Mouse (Mus musculus) c-Kit-negative CD71-positive TER-119-positive erythroid progenitor cells, embryonic 14.5 days (primary cell): ENCODE data around the gene Aamp.
A peak's percentile ranks its signal among the peaks of the same experiment; 100 is the strongest.

Source experiments
- DNase-seq: peaks from one replicate; pipeline ENCODE4 v3.0.0-alpha.2; 2013; ENCODE audit warnings: low read depth, low spot score

Gene Aamp

DNA sequence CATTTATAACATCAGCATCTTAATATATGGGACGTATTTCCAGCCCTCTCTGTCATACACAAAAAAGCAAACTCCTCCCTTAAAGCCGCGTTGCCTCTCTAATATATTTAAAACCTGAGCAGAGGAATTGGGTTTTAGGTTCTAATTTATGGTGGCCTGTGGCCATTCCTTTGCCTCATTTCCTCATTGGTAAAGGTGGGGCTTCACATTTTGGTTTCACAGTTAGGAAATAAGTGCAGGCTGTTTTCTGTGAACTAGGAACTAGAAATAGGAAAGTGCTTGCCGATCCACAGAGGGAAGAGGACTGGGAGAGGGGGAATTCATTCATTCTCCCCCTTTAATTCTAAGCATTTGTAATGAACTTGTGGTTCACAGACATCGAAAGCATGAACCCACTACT is 46.9 kb downstream of the Aamp start:
- no peak for DNase-seq

DNA sequence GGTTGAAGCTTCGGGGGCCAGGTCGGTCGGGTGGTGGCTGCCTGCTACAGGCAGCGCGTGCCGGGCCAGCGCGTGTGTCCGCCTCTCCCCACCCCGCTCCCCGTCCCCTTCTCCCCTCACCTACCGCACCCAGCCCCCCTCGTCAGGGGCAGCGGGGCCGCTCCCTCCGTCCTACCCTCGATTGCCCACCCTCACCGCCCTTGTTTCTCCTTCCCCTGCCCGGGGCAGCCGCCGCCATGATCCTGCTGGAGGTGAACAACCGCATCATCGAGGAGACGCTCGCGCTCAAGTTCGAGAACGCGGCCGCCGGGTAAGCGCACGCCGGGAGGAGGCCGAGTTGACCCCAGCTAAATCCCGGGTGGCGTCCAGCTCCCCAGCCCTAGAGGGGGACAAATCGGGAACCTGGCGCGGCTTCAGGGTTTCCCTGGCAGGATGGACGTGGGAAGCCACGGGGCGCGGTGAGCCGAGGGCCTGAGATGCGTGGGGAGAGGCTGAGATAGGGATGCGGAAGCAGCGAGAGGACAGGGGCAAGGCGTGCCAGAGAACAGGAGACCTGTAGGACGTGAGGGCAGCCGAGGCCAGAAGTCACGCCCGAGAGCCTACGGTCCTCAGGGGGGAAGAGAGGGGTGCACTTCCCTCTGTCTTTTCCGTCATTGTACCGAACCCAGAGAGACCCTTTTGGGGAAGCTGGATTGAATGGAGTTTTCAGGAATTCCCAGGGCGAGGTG is 47.8 kb downstream of the Aamp start:
- peak; percentile 49 for DNase-seq

DNA sequence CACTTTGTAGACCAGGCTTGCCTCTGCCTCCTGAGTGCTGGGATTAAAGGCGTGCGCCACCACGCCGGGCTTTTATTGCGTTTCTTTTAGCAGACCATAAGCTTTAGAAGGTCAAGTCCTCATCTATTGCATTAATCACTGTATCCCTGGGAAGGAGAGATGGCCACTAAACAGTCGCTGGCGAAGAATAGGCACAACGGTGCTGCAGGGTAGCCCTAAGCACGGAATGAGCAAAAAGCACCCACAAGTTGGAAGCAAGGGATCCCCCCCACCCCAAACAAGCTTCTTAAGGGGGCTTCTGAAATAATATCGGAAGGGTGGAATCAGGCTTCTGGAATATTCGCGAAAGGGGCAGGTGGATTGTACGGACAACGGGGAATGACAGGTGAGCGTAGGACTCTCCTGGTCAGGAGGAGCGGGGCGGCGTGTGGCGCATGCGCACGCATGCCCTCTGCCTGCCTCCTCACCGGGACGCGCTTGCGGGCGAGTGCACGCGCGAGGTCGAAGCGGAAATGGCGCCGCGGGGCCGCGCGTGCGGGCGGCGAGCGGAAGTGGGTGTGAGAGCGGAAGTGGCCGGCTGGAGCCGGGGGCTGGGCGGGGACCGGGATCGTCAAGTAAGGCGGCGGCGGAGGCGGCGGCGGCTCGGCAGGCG is 48.5 kb downstream of the Aamp start, which contains the start of gene Arpc2:
TSS of gene Arpc2 (plus strand) at position 147 of the 652 bp plus-strand sequence.
- peak; percentile 94 for DNase-seq

DNA sequence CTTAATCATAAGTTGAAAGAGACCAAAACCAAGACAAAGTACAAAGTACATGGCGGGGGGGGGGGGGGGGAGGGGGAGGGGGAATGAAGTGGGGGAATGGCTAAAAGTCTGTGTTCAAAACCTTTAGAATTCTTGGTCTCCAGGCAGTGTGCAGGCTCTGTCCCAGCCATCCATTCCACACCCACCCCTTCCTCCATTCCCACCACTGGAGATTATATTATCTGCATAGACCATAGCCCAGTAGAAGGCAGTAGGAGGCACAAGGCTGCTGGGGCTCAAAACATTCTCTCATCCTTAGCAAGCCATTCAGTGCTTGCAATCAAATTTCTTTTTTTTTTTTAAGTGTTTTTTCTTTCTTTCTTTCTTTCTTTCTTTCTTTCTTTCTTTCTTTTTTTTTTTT is 53.5 kb downstream of the Aamp start:
- no peak for DNase-seq

DNA sequence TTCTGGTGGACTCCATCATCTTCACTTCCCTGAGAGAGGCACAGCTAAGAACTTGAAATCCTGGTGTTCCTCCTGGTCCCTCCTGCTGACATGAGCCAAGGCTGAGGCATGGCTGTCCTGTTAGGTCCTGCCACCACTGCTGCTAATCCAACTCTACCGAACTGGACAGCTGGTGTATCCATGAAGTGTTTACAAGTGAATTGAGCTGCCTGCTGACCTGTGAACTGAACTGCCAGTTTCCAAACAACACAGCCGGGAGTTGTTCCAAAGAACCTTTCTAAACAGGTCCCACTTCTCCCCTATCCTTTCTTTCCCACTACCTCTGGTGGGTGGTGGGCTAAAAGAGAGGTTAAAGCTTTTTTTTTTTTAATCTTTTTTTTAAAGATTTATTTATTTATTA is 54.6 kb downstream of the Aamp start:
- DNase-seq, result no peak
